Mouse (Mus musculus) 3134 (cell line): ENCODE results near the gene Olfr689.
"Not testable (repeated sequence)": the region's sequence is repeated elsewhere in the genome, so short reads cannot be mapped to it uniquely, and the experiment has no call there.

Source experiments
- DNase-seq: peaks from one replicate; pipeline ENCODE4 v3.0.0-alpha.2; 2011; ENCODE audit warnings: low spot score; ENCODE audit not compliant: insufficient read length; ENCODE audit errors: extremely low read depth

The Olfr689 gene

DNA sequence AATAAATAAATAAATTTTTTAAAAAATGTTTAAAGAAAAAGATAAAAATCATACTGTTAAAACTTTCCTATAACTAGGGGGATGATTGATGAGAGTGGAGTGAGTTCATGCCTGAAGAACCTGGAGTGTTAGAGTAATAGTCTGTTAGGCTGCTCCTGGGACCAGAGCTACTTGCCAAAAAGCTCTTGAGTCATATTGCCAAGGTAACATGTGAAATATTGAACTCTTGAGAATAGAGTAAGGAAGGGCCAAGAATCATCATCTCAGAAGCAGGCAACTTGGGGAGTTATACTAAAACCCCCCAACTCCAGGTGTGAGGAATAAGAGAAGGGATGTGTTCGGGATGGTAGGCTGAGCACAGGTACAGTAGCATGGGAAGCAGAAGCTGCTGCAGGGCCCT is at the start of gene Olfr689:
Gene Olfr689 (plus strand): TSS at position 301 of the 400 bp plus-strand sequence.
- no peak for DNase-seq

DNA sequence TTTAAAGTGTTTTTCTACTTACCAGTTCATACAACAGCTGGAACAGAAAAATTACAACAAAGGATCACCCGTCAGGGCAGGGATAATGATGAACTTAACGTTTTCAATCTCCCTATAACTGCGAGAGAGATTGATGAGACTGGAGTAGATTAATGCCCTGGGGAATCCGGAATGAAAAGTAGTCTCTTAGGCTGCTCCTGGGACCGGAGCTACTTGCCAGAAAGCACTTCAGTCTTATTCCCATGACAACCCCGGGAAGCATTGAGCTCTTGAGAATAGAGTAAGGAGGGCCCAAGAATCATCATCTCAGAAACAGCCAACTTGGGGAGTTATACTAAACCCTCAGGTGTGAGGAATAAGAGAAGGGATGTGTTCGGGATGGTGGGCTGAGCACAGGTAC is 38.5 kb upstream of the Olfr689 start:
- DNase-seq, result no peak

DNA sequence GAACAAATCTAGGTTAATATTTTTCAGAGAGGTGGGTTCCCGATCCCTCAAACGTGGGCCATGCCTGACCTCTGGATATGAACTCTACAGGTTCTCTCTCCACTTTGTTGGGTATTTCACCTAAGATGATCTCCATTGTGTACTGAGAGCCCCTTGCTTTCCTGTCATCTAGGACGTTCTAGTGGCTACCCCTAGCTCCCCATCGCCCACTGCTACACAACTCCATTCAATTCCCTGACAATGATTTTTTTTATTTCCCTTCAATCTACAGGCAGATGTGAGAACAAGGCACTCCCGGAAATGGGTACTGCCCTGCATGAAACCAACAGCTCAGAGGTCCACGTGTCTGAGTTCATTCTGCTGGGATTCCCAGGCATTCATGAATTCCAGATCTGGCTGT is 23.2 kb upstream of the Olfr689 start, which contains the start of gene Olfr688:
Gene Olfr688 (plus strand): TSS at position 301 of the 400 bp plus-strand sequence.
- no peak for DNase-seq

DNA sequence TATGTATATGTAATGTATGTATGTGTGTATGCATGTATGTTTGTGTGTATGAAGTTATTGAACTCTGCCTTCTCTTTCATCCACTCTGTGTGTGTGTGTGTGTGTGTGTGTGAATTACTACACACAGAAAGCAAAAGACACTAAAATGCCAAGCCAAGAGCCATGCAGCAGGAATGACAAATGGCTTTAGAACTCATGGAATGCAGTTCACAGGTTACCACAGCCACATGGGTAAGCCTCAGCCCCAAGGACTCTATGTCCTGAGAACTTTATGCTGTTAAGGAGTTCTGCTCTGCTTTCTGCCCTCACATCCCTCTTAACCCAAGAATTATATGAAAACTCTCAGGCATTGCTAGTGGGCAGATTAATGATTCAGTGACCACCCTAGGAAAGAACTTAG is 20.9 kb upstream of the Olfr689 start:
- DNase-seq, result peak; percentile 67

DNA sequence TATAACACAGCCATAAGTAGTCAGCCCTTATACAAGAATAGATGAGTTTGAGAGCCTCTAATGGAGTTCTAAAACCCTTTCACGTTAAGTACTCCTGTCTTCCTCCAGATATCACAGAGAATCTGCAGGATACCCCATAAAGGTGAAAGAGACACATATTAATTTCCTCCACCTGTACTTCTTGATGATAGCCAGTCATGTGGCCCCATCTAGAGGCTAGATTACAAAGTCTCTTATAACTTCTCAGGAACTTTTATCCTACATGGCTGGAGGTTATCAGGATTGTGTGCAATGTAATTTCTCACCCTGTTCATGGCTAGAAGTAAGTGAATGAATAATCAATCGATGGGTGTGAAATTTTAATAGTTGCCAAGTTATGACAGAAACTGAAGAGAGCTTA is 14.3 kb downstream of the Olfr689 start:
- no peak for DNase-seq

DNA sequence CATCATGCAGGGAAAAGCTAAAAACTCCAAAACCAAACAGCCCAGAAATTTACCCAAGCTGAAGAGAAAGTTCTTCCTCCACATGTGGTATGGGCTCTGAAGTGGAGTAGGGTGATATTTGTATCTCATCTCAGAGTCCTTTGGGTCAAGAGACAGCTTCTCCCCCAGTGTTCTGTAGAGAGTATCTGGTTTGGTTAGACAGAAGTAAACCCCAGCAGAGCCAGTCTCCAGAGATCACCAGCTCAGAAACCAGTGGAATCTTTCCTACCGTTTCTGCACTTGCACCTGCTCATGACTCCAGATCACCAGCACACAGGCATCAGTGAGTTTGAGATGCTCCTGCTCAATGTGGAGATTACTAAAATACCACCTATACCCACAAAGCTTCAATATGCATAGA is 23.0 kb downstream of the Olfr689 start, which contains the start of gene Olfr690:
Gene Olfr690 (minus strand): TSS at position 101 of the 400 bp plus-strand sequence.
- DNase-seq, result no peak

DNA sequence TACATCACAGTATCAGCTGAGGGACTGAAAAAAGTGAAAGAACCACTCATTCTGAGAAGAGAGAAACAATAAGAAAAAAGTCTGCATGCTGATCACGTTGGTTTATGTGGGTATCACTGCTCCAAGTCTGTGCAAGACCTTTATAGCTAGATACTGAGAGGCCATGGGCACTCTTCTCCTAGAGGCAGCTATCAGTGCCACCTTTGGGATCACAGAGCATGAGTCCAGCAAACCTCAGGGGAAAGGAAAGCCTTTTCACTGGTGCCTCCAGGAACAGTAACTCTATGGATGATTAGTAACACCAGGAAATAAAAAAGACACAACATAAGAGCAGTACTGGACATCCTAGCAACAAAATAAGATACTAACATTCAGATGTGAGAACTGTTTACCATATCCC is 31.2 kb downstream of the Olfr689 start, which contains the start of gene Olfr691:
Gene Olfr691 (minus strand): TSS at position 101 of the 400 bp plus-strand sequence.
- no peak for DNase-seq

DNA sequence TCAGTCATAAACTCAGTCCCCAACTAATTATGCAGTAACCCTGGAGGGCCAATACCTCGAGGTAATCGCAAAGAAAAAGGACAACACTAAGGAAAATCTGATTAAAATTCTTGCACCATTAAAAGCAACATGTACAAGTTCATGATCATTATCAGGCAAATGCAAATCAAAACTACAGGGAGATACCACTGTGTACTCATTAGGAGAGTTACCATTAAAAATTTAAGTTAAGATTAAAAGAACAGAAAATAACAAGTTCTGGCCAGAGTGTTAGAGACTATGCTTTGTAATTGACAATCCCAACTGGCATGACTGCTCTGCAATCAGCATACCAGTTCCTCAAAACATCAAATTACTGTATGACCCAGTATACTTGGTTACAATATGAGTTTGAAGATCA is 31.8 kb downstream of the Olfr689 start:
- DNase-seq, result no peak

DNA sequence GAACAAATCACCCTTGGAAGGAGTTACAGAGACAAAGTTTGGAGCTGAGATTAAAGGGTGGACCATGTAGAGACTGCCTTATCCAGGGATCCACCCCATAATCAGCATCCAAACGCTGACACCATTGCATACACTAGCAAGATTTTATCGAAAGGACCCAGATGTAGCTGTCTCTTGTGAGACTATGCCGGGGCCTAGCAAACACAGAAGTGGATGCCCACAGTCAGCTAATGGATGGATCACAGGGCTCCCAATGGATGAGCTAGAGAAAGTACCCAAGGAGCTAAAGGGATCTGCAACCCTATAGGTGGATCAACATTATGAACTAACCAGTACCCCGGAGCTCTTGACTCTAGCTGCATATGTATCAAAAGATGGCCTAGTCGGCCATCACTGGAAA is 45.1 kb downstream of the Olfr689 start:
- DNase-seq, result not testable (repeated sequence)

DNA sequence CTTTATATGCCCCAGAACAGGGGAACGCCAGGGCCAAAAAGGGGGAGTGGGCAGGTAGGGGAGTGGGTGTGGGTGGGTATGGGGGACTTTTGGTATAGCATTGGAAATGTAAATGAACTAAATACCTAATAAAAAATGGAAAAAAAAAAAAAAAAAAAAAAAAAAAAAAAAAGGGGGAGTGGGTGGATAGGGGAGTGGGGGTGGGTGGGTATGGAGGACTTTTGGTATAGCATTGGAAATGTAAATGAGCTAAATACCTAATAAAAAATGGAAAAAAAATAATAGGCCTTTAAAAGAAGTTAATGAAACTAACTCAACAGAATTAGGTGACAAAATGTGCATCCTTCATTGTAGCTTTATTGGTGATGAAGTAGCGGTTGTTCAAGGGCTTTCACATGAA is 45.5 kb downstream of the Olfr689 start:
- DNase-seq, result not testable (repeated sequence)

DNA sequence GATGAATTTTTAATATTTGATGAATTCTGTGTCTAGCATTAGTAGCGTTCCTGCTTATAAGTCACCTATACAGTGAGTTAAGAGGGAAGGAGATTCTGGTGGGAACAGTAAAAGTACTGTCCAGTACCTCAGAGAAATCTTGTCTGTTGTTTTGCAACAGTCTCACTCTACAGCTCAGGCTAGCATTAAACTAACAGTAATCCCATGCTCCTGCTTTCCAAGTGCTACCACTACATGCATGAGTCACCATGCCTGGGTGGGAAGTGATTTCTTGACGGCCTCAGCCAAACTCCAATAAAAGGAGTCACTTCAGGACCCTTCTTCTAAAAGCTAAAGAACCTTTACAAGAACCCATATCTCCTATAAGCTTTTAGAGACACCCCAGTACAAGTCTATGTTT is 50.7 kb downstream of the Olfr689 start:
- no peak for DNase-seq

DNA sequence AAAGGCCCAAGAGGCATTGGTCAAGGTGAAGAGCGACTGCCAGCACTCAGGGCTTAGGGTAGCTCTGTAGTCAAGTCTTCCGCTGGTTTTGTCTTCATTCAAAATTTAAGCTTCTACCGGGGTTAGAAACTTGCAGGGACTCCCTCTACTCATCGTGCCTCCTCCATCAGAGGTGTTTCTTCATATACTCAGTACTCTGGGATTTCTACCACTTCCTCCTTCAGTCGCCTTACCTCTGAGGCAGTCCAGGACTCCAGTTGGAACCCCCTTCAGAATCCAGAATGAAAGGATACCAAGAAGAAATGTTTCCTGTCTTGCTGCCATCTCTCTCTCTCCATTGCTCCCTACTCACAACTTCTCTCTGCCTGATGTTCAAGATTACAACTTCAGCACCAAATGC is 56.3 kb downstream of the Olfr689 start:
- DNase-seq, result no peak

DNA sequence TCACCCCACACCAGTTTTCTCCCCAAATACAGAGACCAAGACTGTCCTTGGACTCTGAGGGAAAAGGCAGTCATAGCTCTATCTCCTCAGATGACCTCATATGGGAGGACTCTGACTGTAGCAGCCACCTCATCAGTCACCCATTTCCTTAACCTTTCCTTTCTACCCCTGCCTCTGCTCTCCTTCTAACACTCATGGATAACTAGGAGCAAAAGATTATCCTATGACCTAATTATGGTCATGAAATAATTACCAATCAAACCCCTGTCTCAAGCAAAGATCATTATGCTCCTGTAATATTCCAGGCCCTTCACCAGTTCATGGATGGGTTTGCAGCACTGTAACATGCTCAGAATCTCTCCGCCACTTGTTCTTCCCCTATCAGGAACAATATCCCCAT is 57.0 kb downstream of the Olfr689 start, which contains the start of gene Olfr692:
Gene Olfr692 (plus strand): TSS at position 301 of the 400 bp plus-strand sequence.
- DNase-seq, result no peak

DNA sequence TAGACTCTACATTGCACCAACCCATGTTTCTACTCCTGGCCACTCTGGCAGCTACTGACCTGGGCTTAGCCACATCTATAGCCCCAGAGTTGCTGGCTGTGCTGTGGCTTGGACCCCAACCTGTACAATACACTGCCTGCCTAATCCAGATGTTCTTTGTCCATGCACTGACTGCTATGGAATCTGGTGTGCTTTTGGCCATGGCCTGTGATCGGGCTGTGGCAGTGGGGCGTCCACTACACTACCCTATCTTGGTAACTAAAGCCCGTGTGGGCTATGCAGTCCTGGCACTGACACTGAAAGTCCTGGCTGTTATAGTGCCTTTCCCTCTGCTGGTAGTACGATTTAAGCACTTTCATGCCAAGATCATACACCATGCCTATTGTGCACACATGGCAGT is 57.6 kb downstream of the Olfr689 start:
- DNase-seq, result no peak
